Mouse (Mus musculus) lung, adult 2 months (tissue): Measurements from ENCODE around the gene Rhebl1.

Experiments
- CTCF ChIP-seq: fragments of 200-500 bp; IDR thresholded peaks from 2 replicates; pipeline ENCODE4 v1.5.1; 2011; ENCODE audit warnings: mild to moderate bottlenecking, low read length, control low read depth; ENCODE audit not compliant: insufficient read depth
- POLR2A ChIP-seq: fragments of 200-500 bp; IDR thresholded peaks from 2 replicates; pipeline ENCODE4 v1.6.1; 2011; ENCODE audit warnings: low read depth, mild to moderate bottlenecking, control low read depth, low read length, borderline replicate concordance; ENCODE audit errors: extremely low read depth

- TF ChIP-seq POLR2A (no peak), CTCF (no peak)
Observed at GRCm38 (mm10) chr15:98927566-98927965, 33.2 kb upstream of the Rhebl1 start.
